Mouse (Mus musculus) liver, adult 2 months (tissue): Measurements from ENCODE around the gene Cntn1. TPM values are rescaled to one million over a fixed set of nuclear protein-coding genes. Genes with fewer than 3 reads are reported as not detected.

Source experiments
- DNase-seq: peaks from one replicate; pipeline ENCODE4 v3.0.0-alpha.2; 2011; ENCODE audit warnings: low read depth, low spot score; ENCODE audit errors: extremely low read depth
- H3K27ac ChIP-seq: fragments of 200-500 bp; replicated peaks from 2 replicates; pipeline ENCODE4 v1.5.1; 2012; ENCODE audit warnings: low read depth, mild to moderate bottlenecking, control low read depth, inconsistent platforms, low read length; ENCODE audit not compliant: insufficient read depth
- H3K27me3 ChIP-seq: fragments of 200-500 bp; 2 replicates; pipeline ENCODE4 v1.6.1; 2012; ENCODE audit warnings: mild to moderate bottlenecking, moderate library complexity, low read length, inconsistent platforms; ENCODE audit not compliant: control insufficient read depth, insufficient read depth
- H3K36me3 ChIP-seq: fragments of 200-500 bp; 2 replicates; pipeline ENCODE4 v1.6.1; 2012; ENCODE audit warnings: low read length, inconsistent platforms; ENCODE audit not compliant: control insufficient read depth, insufficient read depth
- H3K4me1 ChIP-seq: fragments of 200-500 bp; 2 replicates; pipeline ENCODE4 v1.6.1; 2011; ENCODE audit warnings: low read length; ENCODE audit not compliant: control insufficient read depth, insufficient read depth
- H3K4me3 ChIP-seq: fragments of 200-500 bp; 2 replicates; pipeline ENCODE4 v1.5.1; 2011; ENCODE audit warnings: low read depth, mild to moderate bottlenecking, control low read depth, low read length, moderate library complexity; ENCODE audit not compliant: insufficient read depth
- H3K79me2 ChIP-seq: fragments of 200-500 bp; 2 replicates; pipeline ENCODE4 v1.6.1; 2012; ENCODE audit warnings: inconsistent platforms, mild to moderate bottlenecking, low read length, moderate library complexity; ENCODE audit not compliant: control insufficient read depth, insufficient read depth
- H3K9ac ChIP-seq: fragments of 200-500 bp; 2 replicates; pipeline ENCODE4 v1.6.1; 2012; ENCODE audit warnings: low read depth, mild to moderate bottlenecking, control low read depth, inconsistent platforms, low read length
- CTCF ChIP-seq: fragments of 200-500 bp; IDR thresholded peaks from 2 replicates; pipeline ENCODE4 v1.5.1; 2011; ENCODE audit warnings: low read depth, low read length, control low read depth
- POLR2A ChIP-seq: fragments of 200-500 bp; IDR thresholded peaks from 2 replicates; pipeline ENCODE4 v1.6.1; 2011; ENCODE audit warnings: low read length, control low read depth; ENCODE audit not compliant: insufficient read depth; ENCODE audit errors: extremely low read depth
- WGBS: fragments of 180-500 bp; shearing (Covaris S2); methylation state at CpG from one replicate; pipeline ENCODE4 v1.1.7; 2018; 5-methylcytosine and 5-hydroxymethylcytosine counted together
- polyA plus RNA-seq: library from polyadenylated mRNA; depleted of rRNA; stranded (reverse); fragments of >200 nt; gene quantifications from 2 replicates; pipeline ENCODE4 v1.2.3, GENCODE M21; 2012
- total RNA-seq: library from RNA; depleted of rRNA; stranded (reverse); fragments of >200 nt; gene quantifications from 2 replicates; pipeline ENCODE4 v1.2.3, GENCODE M21; 2014

The Cntn1 gene
- total and polyA plus RNA-seq, 2 experiments: not detected

- DNase-seq: no peak
- 65% methylated on average over 2 of the region's 2 CpGs for WGBS
- TF ChIP-seq CTCF (no peak), POLR2A (no peak)
Observed at GRCm38 (mm10) chr15:92175739-92176138, 124.8 kb downstream of the Cntn1 start.

GRCm38 (mm10) chr15:92177413-92177812, 126.4 kb downstream of the Cntn1 start:
- no peaks in the 10 kb centered on the region for H3K27me3 ChIP-seq
- DNase-seq: no peak
- WGBS: 79% methylated on average over 9 of the region's 9 CpGs
- no peaks in the 10 kb centered on the region for H3K36me3 ChIP-seq
- no peak overlapping the region for H3K27ac ChIP-seq
- H3K9ac ChIP-seq: no peak overlapping the region
- no peak overlapping the region for H3K4me3 ChIP-seq
- H3K79me2 ChIP-seq: no peaks in the 10 kb centered on the region
- H3K4me1 ChIP-seq: no peaks in the 10 kb centered on the region
- no peak for TF ChIP-seq POLR2A
- no peak for TF ChIP-seq CTCF

More at GRCm38 (mm10) chr15:92175739-92176138, 124.8 kb downstream of the Cntn1 start:
- Histone ChIP-seq H3K4me3 (no peak overlapping the region), H3K4me1 (no peaks in the 10 kb centered on the region), H3K79me2 (no peaks in the 10 kb centered on the region), H3K27ac (no peak overlapping the region), H3K9ac (no peak overlapping the region), H3K36me3 (no peaks in the 10 kb centered on the region), H3K27me3 (no peaks in the 10 kb centered on the region)

- Histone ChIP-seq H3K36me3 (no peaks in the 10 kb centered on the region), H3K79me2 (no peaks in the 10 kb centered on the region), H3K27ac (no peak overlapping the region), H3K9ac (no peak overlapping the region), H3K27me3 (no peaks in the 10 kb centered on the region), H3K4me3 (no peak overlapping the region), H3K4me1 (no peaks in the 10 kb centered on the region)
- no peak for TF ChIP-seq POLR2A
- no peak for TF ChIP-seq CTCF
- no peak for DNase-seq
- 88% methylated on average over 2 of the region's 2 CpGs for WGBS
Observed at GRCm38 (mm10) chr15:92185484-92185883, 134.5 kb downstream of the Cntn1 start.

GRCm38 (mm10) chr15:92190000-92190399, 139.0 kb downstream of the Cntn1 start:
- DNase-seq: no peak
- Histone ChIP-seq H3K36me3 (no peaks in the 10 kb centered on the region), H3K27me3 (no peaks in the 10 kb centered on the region), H3K4me3 (no peak overlapping the region), H3K27ac (no peak overlapping the region), H3K4me1 (no peaks in the 10 kb centered on the region), H3K9ac (no peak overlapping the region), H3K79me2 (no peaks in the 10 kb centered on the region)
- WGBS: 59% methylated on average over 2 of the region's 2 CpGs
- TF ChIP-seq CTCF (no peak), POLR2A (no peak)

GRCm38 (mm10) chr15:92200326-92200985, 149.5 kb downstream of the Cntn1 start:
- Histone ChIP-seq H3K79me2 (no peaks in the 10 kb centered on the region), H3K27ac (no peak overlapping the region), H3K27me3 (no peaks in the 10 kb centered on the region), H3K36me3 (no peaks in the 10 kb centered on the region), H3K4me1 (no peaks in the 10 kb centered on the region), H3K4me3 (no peak overlapping the region), H3K9ac (no peak overlapping the region)
- DNase-seq: no peak
- 70% methylated on average over 6 of the region's 6 CpGs for WGBS
- TF ChIP-seq POLR2A (no peak), CTCF (no peak)

GRCm38 (mm10) chr15:92206695-92207094, 155.7 kb downstream of the Cntn1 start:
- no peak overlapping the region for H3K4me3 ChIP-seq
- no peak for TF ChIP-seq POLR2A
- no peak for TF ChIP-seq CTCF
- no peak overlapping the region for H3K9ac ChIP-seq
- H3K36me3 ChIP-seq: no peaks in the 10 kb centered on the region
- H3K27ac ChIP-seq: no peak overlapping the region
- no peak for DNase-seq
- no peaks in the 10 kb centered on the region for H3K4me1 ChIP-seq
- no peaks in the 10 kb centered on the region for H3K79me2 ChIP-seq
- no peaks in the 10 kb centered on the region for H3K27me3 ChIP-seq
- 78% methylated on average over 4 of the region's 4 CpGs for WGBS
